Comparison of ENCODE assay signal across 9 mouse cellular contexts in genomic region chr10:42476774-42477475, GRCm38 (mm10). TPM values are rescaled to one million over a fixed set of nuclear protein-coding genes. Genes with fewer than 3 reads are reported as not detected.
DNase-seq lines count a peak whose midpoint lies in the region; ATAC-seq and TF ChIP-seq lines count a peak whose summit lies in the region.
"Had no signal": no experiment of that assay in that cellular context is flagged by ENCODE, and none has a peak within 500 bp of the region (broad histone marks: within the 10 kb centered on the region; RNA-seq: fewer than 3 reads in every experiment).

No protein-coding gene starts in this region.

- ATAC-seq in liver, embryonic 14.5 days (ENCODE audit: insufficient read depth): no peak

- H3K36me3 ChIP-seq in MEL (ENCODE audit: control insufficient read depth in 1 of 2, insufficient read depth in 2 of 2, low read length in 2 of 2): peaks cover 0 to 25% of the 10 kb centered on the region in 2 experiments; a peak in 2 of 4 replicates
- H3K36me3 ChIP-seq in heart, embryonic 10.5 days: peaks cover 14% of the 10 kb centered on the region; the same call in 1 of the 2 replicates
- H3K36me3 ChIP-seq in liver, embryonic 14.5 days (replicated peaks; ENCODE audit: control insufficient read depth, insufficient read depth, low read depth): no peaks in the 10 kb centered on the region
- H3K36me3 ChIP-seq: limb, embryonic 15.5 days had no signal

- H3K4me2 ChIP-seq in liver, embryonic 14.5 days (ENCODE audit: low read depth): peak overlapping the region; percentile 95

- no peak overlapping the region for H3K27ac ChIP-seq in MEL (ENCODE audit: control insufficient read depth, low read depth, low read length)
- H3K27ac ChIP-seq in heart, embryonic 10.5 days: peak overlapping the region; percentile 97
- H3K27ac ChIP-seq in liver, embryonic 14.5 days: no peak overlapping the region

- no peak for TF ChIP-seq RAD21 in MEL (IDR thresholded peaks at IDR 0.05; ENCODE audit: low read depth, low read length)

- no peak for TF ChIP-seq EP300 in MEL (IDR thresholded peaks at IDR 0.05; ENCODE audit: low read depth in 1 of 2, low read length in 2 of 2)
- no peak for TF ChIP-seq EP300 in liver, embryonic 14.5 days (IDR thresholded peaks at IDR 0.05; ENCODE audit: low read depth)

- H3K27me3 ChIP-seq in MEL (ENCODE audit: control insufficient read depth in 1 of 2, insufficient read depth in 2 of 2, low read length in 2 of 2): no peaks in the 10 kb centered on the region
- no peaks in the 10 kb centered on the region for H3K27me3 ChIP-seq in heart, embryonic 10.5 days (ENCODE audit: insufficient read depth, poor library complexity, severe bottlenecking)
- H3K27me3 ChIP-seq in liver, embryonic 14.5 days (ENCODE audit: control insufficient read depth, insufficient read depth, low read length): no peaks in the 10 kb centered on the region
- H3K27me3 ChIP-seq: limb, embryonic 15.5 days had no signal

- DNase-seq in kidney, adult 8-10 months: peak; percentile 23
- DNase-seq in kidney, postnatal 10 days: no peak
- peak; percentile 47 for DNase-seq in MEL (ENCODE audit: low read depth, low spot score)
- no peak for DNase-seq in heart, embryonic 10.5 days (ENCODE audit: low spot score)
- no peak for DNase-seq in liver, embryonic 14.5 days (ENCODE audit: low read depth in 3 of 3, low spot score in 3 of 3)
- no peak for DNase-seq in ovary, postnatal 14 days (ENCODE audit: low spot score)
- DNase-seq in right cerebral cortex, postnatal 25 days: no peak
- DNase-seq in thymus, postnatal 0 days (ENCODE audit: low spot score): no peak

- TF ChIP-seq POLR2A in MEL (IDR thresholded peaks at IDR 0.05; ENCODE audit: control insufficient read depth in 1 of 2, insufficient read depth in 1 of 2, low read depth in 1 of 2, low read length in 2 of 2, poor library complexity in 1 of 2): no peak

- 89% methylated on average over 10 of the region's 10 CpGs for WGBS in heart, embryonic 10.5 days
- WGBS in liver, embryonic 14.5 days (ENCODE audit: insufficient replicate concordance): 87% methylated on average over 10 of the region's 10 CpGs

- H3K9ac ChIP-seq in MEL (ENCODE audit: control insufficient read depth, low read depth, low read length, poor library complexity, severe bottlenecking): no peak overlapping the region
- no peak overlapping the region; the same call in 1 of the 2 replicates for H3K9ac ChIP-seq in liver, embryonic 14.5 days (replicated peaks)

- H3K79me2 ChIP-seq in MEL (ENCODE audit: control insufficient read depth, insufficient read depth, low read length, poor library complexity): peaks cover 13% of the 10 kb centered on the region

- H3K4me3 ChIP-seq in MEL (ENCODE audit: control insufficient read depth in 1 of 2, insufficient read depth in 1 of 2, low read depth in 2 of 2, low read length in 2 of 2): peak overlapping the region in 1 of 2 experiments; percentile 81; a peak in 2 of 4 replicates
- no peak overlapping the region for H3K4me3 ChIP-seq in heart, embryonic 10.5 days
- H3K4me3 ChIP-seq in liver, embryonic 14.5 days (ENCODE audit: insufficient read depth in 1 of 2, low read depth in 2 of 2, low read length in 2 of 2): peak overlapping the region in 1 of 2 experiments; percentile 88; a peak in 1 of 4 replicates

- no peak; a peak in 1 of 6 replicates for TF ChIP-seq CTCF in MEL (IDR thresholded peaks at IDR 0.05 in 2 of 3, conservative IDR thresholded peaks at IDR 0.05 in 1 of 3; ENCODE audit: control insufficient read depth in 1 of 3, insufficient read depth in 1 of 3, low read depth in 2 of 3, low read length in 3 of 3, poor library complexity in 1 of 3, severe bottlenecking in 1 of 3)
- 0 out of 2 replicates have a peak, but pooled peaks have one; percentile 8 for TF ChIP-seq CTCF in liver, embryonic 14.5 days (IDR thresholded peaks at IDR 0.05; ENCODE audit: low read depth)

- peaks cover 5 to 21% of the 10 kb centered on the region in 2 experiments for H3K4me1 ChIP-seq in MEL (ENCODE audit: control insufficient read depth in 1 of 2, insufficient read depth in 2 of 2, low read length in 2 of 2)
- peaks cover 17% of the 10 kb centered on the region; the same call in 1 of the 2 replicates for H3K4me1 ChIP-seq in heart, embryonic 10.5 days
- peaks cover 24 to 29% of the 10 kb centered on the region in 2 experiments for H3K4me1 ChIP-seq in liver, embryonic 14.5 days (replicated peaks; ENCODE audit: control insufficient read depth in 2 of 2, insufficient read depth in 2 of 2, low read length in 1 of 2)

- H3K9me3 ChIP-seq in MEL (replicated peaks; ENCODE audit: insufficient read depth, low read length): no peaks in the 10 kb centered on the region
- H3K9me3 ChIP-seq in heart, embryonic 10.5 days: no peaks in the 10 kb centered on the region
- H3K9me3 ChIP-seq in liver, embryonic 14.5 days (ENCODE audit: control insufficient read depth, low read length): no peaks in the 10 kb centered on the region
- H3K9me3 ChIP-seq: limb, embryonic 15.5 days had no signal

TF ChIP-seq in MEL, 35 proteins besides CTCF, POLR2A, EP300 and RAD21:
- no peak for TF ChIP-seq ZC3H11A (IDR thresholded peaks at IDR 0.05; ENCODE audit: low read depth, low read length)
- TF ChIP-seq E2F4 (IDR thresholded peaks at IDR 0.05; ENCODE audit: borderline replicate concordance, low read depth, low read length): no peak
- no peak for TF ChIP-seq CHD1 (IDR thresholded peaks at IDR 0.05; ENCODE audit: low read depth, low read length)
- no peak for TF ChIP-seq MXI1 (IDR thresholded peaks at IDR 0.05; ENCODE audit: low read depth, low read length)
- TF ChIP-seq SMC3 (IDR thresholded peaks at IDR 0.05; ENCODE audit: low read depth, low read length): no peak
- no peak for TF ChIP-seq MYB (IDR thresholded peaks at IDR 0.05; ENCODE audit: low read depth, low read length)
- no peak for TF ChIP-seq GATA1 (IDR thresholded peaks at IDR 0.05; ENCODE audit: low read depth, low read length)
- no peak for TF ChIP-seq POLR2AphosphoS5 (IDR thresholded peaks at IDR 0.05; ENCODE audit: borderline replicate concordance, low read depth, low read length)
- TF ChIP-seq NELFE (IDR thresholded peaks at IDR 0.05; ENCODE audit: low read depth, low read length): no peak
- TF ChIP-seq RCOR1 (IDR thresholded peaks at IDR 0.05; ENCODE audit: low read depth, low read length): no peak

RNA-seq across cellular contexts. Expression of gene Afg1l, which starts 1.4 kb away (rescaled TPM):
- 2.8 and 3.4 TPM in 2 replicates for total RNA-seq in MEL (2012; rRNA removed)
- 1 to 10 TPM in 1 of 2 experiments, not detected in 1; 3.7 TPM for polyA plus RNA-seq in MEL (2012; ENCODE audit: insufficient read depth in 1 of 2, insufficient read length in 2 of 2, low read depth in 1 of 2, low replicate concordance in 2 of 2, missing spikeins in 1 of 2)
- polyA plus RNA-seq in heart, embryonic 10.5 days (2016; fragmentation: Nextera tagmentation; extraction: Ambion mirVana): 8.7 and 11.3 TPM in 2 replicates
- polyA plus RNA-seq in liver, embryonic 14.5 days (2012; rRNA removed): 1.2 and 1.8 TPM in 2 replicates
- polyA plus RNA-seq in liver, embryonic 14.5 days (2014; fragmentation: Nextera tagmentation; extraction: Ambion mirVana): 2.2 and 3.0 TPM in 2 replicates
- 4.4 and 5.2 TPM in 2 replicates for polyA plus RNA-seq in thymus, postnatal 0 days (2015; fragmentation: Nextera tagmentation; extraction: Ambion mirVana)

RNA-seq across cellular contexts. Expression of gene Snx3, which starts 24.9 kb away (rescaled TPM):
- 107 TPM in 2 replicates for total RNA-seq in MEL (2012; rRNA removed)
- 100 to 1,000 TPM in 1 of 2 experiments, not detected in 1; 320 TPM for polyA plus RNA-seq in MEL (2012; ENCODE audit: insufficient read depth in 1 of 2, insufficient read length in 2 of 2, low read depth in 1 of 2, low replicate concordance in 2 of 2, missing spikeins in 1 of 2)
- 339 and 374 TPM in 2 replicates for polyA plus RNA-seq in heart, embryonic 10.5 days (2016; fragmentation: Nextera tagmentation; extraction: Ambion mirVana)
- 183 and 186 TPM in 2 replicates for polyA plus RNA-seq in liver, embryonic 14.5 days (2012; rRNA removed)
- 208 and 230 TPM in 2 replicates for polyA plus RNA-seq in liver, embryonic 14.5 days (2014; fragmentation: Nextera tagmentation; extraction: Ambion mirVana)
- 363 and 394 TPM in 2 replicates for polyA plus RNA-seq in thymus, postnatal 0 days (2015; fragmentation: Nextera tagmentation; extraction: Ambion mirVana)

Comparison
In these comparisons a context has a peak if more than half of its experiments do, and no peak if none do; other contexts are left out.
1. DNase-seq: peak in kidney, adult 8-10 months (2 of 2) and MEL (single experiment); none in kidney, postnatal 10 days (single experiment), heart, embryonic 10.5 days (single experiment), liver, embryonic 14.5 days (0 of 3), ovary, postnatal 14 days (single experiment), right cerebral cortex, postnatal 25 days (single experiment) and thymus, postnatal 0 days (single experiment).